In the genomic region with DNA sequence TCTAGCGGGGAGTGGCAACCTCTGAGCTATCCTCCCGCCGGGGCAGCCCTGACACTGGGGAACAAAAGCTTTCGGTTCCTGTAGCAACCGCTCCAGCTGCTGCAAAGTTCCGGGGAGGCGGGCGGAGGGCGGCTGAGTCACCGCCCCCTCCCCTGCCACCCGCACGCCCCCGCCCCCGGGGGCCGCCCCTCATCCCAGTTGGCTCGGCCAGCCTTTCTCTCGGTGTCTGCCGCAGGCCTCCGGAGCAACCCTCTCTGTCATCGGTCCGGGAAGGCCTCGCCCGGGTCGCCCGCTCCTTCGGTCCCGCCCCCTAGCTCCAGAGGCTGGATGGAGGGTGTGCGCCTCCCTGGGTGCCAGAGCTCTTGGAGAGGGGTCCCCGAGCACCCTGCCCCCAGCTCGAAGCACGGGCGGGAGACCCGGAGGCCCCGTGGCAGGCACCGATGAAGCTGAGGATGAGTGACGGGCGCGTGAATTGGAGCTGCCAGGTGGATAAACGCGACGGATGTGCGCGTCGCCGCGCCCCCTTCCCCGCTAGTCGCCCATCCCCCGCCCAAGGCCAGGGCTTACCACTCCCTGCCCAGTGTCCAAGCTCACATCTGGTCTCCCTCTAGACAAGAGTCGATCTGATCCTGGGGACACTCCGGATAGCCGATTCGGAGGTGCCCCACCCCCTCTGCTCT, we compare ENCODE assay signal across 9 mouse cellular contexts. TPM values are rescaled to one million over a fixed set of nuclear protein-coding genes. Genes with fewer than 3 reads are reported as not detected.
DNase-seq lines count a peak whose midpoint lies in the region; ATAC-seq and TF ChIP-seq lines count a peak whose summit lies in the region.
"Had no signal": no experiment of that assay in that cellular context is flagged by ENCODE, and none has a peak within 500 bp of the region (broad histone marks: within the 10 kb centered on the region; RNA-seq: fewer than 3 reads in every experiment).

No protein-coding gene starts in this region.

- H3K4me1 ChIP-seq in kidney, embryonic 14.5 days (ENCODE audit: control insufficient read depth, insufficient read depth, low read length), result peaks cover 38% of the 10 kb centered on the region
- peaks cover 37% of the 10 kb centered on the region for H3K4me1 ChIP-seq in intestine, embryonic 15.5 days (replicated peaks)
- H3K4me1 ChIP-seq in lung, postnatal 0 days (ENCODE audit: insufficient read depth, low read depth, low read length), result peaks cover 16% of the 10 kb centered on the region; the same call in 1 of the 2 replicates

- peak overlapping the region; percentile 50 for H3K9ac ChIP-seq in kidney, embryonic 14.5 days (ENCODE audit: low read depth, low read length)
- peak overlapping the region; percentile 49 for H3K9ac ChIP-seq in intestine, embryonic 15.5 days
- no peak overlapping the region for H3K9ac ChIP-seq in lung, postnatal 0 days (replicated peaks; ENCODE audit: low read depth)

- H3K4me3 ChIP-seq in kidney, embryonic 14.5 days (ENCODE audit: low read length), result peak overlapping the region; percentile 48
- H3K4me3 ChIP-seq in intestine, embryonic 15.5 days (replicated peaks), result peak overlapping the region; percentile 49
- H3K4me3 ChIP-seq in lung, postnatal 0 days (ENCODE audit: low read depth, low read length), result peak overlapping the region; percentile 48

- no peak overlapping the region for H3K27ac ChIP-seq in kidney, embryonic 14.5 days (ENCODE audit: low read depth, low read length)
- H3K27ac ChIP-seq in intestine, embryonic 15.5 days, result no peak overlapping the region
- no peak overlapping the region for H3K27ac ChIP-seq in lung, postnatal 0 days (ENCODE audit: low read length)

- WGBS in kidney, embryonic 14.5 days, result under 1% methylated on average over 53 of the region's 53 CpGs
- under 1% methylated on average over 53 of the region's 53 CpGs for WGBS in intestine, embryonic 15.5 days
- 1% methylated on average over 42 of the region's 53 CpGs for WGBS in lung, postnatal 0 days

- H3K36me3 ChIP-seq in kidney, embryonic 14.5 days (ENCODE audit: control insufficient read depth, insufficient read depth, low read length), result peaks cover 3% of the 10 kb centered on the region; the same call in 1 of the 2 replicates
- H3K36me3 ChIP-seq in intestine, embryonic 15.5 days, result no peaks in the 10 kb centered on the region
- H3K36me3 ChIP-seq in lung, postnatal 0 days (ENCODE audit: insufficient read depth, low read length), result no peaks in the 10 kb centered on the region

- TF ChIP-seq EP300 in lung, postnatal 0 days (IDR thresholded peaks at IDR 0.05), result no peak

- no peak for DNase-seq in kidney, adult 8-10 months
- DNase-seq in adrenal gland, postnatal 25 days, result peak; percentile 82
- peak; percentile 62 for DNase-seq in lung, postnatal 0 days (ENCODE audit: low spot score)
- peak; percentile 74 for DNase-seq in retina, embryonic 14.5 days (ENCODE audit: low spot score)

- no peak for TF ChIP-seq CTCF in lung, postnatal 0 days (IDR thresholded peaks at IDR 0.05)

- peaks cover 38% of the 10 kb centered on the region for H3K27me3 ChIP-seq in kidney, embryonic 14.5 days (ENCODE audit: control insufficient read depth, insufficient read depth, low read length)
- peaks cover 46% of the 10 kb centered on the region for H3K27me3 ChIP-seq in intestine, embryonic 15.5 days (replicated peaks)
- H3K27me3 ChIP-seq in lung, postnatal 0 days (replicated peaks; ENCODE audit: insufficient read depth, low read length), result peaks cover 34% of the 10 kb centered on the region
- H3K27me3 ChIP-seq: Patski had no signal

- H3K4me2 ChIP-seq in kidney, embryonic 14.5 days (replicated peaks; ENCODE audit: low read depth, low read length), result peak overlapping the region; percentile 80
- peak overlapping the region; percentile 94 for H3K4me2 ChIP-seq in intestine, embryonic 15.5 days (replicated peaks)
- peak overlapping the region; percentile 80 for H3K4me2 ChIP-seq in lung, postnatal 0 days (replicated peaks; ENCODE audit: low read depth, low read length)

- no peaks in the 10 kb centered on the region for H3K9me3 ChIP-seq in kidney, embryonic 14.5 days (ENCODE audit: control insufficient read depth, low read length)
- no peaks in the 10 kb centered on the region for H3K9me3 ChIP-seq in intestine, embryonic 15.5 days
- no peaks in the 10 kb centered on the region for H3K9me3 ChIP-seq in lung, postnatal 0 days (ENCODE audit: low read length)

- peak; percentile 15; the same call in 1 of the 2 replicates for ATAC-seq in kidney, embryonic 14.5 days (ENCODE audit: low FRiP score, low TSS enrichment)
- peak; percentile 64 for ATAC-seq in granulocyte monocyte progenitor cell, adult 5-6 weeks (replicated peaks; ENCODE audit: poor library complexity, severe bottlenecking)
- ATAC-seq in intestine, embryonic 15.5 days, result peak; percentile 60
- peak; percentile 47 for ATAC-seq in lung, postnatal 0 days
- ATAC-seq in erythroid progenitor cell, adult 5-6 weeks (replicated peaks; ENCODE audit: low FRiP score, poor library complexity, severe bottlenecking), result no peak
- ATAC-seq: Patski had no signal

RNA-seq across cellular contexts. Expression of a gene that starts 3.3 kb away (rescaled TPM):
- 2.6 and 3.3 TPM in 2 replicates for polyA plus RNA-seq in kidney, embryonic 14.5 days (2014; fragmentation: Nextera tagmentation; extraction: Ambion mirVana)
- total RNA-seq in adrenal gland, postnatal 25 days (2021), result 22.7 and 29.8 TPM in 2 replicates
- not detected in 2 replicates for total RNA-seq in granulocyte monocyte progenitor cell, adult 5-6 weeks (2014; fragmentation: Nextera tagmentation)
- 0.13 TPM in 1 of 2 replicates, not detected in the other for total RNA-seq in granulocyte monocyte progenitor cell, adult 5-6 weeks (2017)
- 2.2 and 2.6 TPM in 2 replicates for polyA plus RNA-seq in intestine, embryonic 15.5 days (2015; fragmentation: Nextera tagmentation; extraction: Ambion mirVana)
- 0.21 and 0.33 TPM in 2 replicates for polyA plus RNA-seq in lung, postnatal 0 days (2015; fragmentation: Nextera tagmentation; extraction: Ambion mirVana)
- not detected in 2 replicates for total RNA-seq in erythroid progenitor cell, adult 5-6 weeks (2015; ENCODE audit: low replicate concordance)
- not detected in 2 replicates for total RNA-seq in erythroid progenitor cell, adult 5-6 weeks (2017; ENCODE audit: low replicate concordance)

RNA-seq across cellular contexts. Expression of a gene that starts 58.9 kb away (rescaled TPM):
- polyA plus RNA-seq in kidney, embryonic 14.5 days (2014; fragmentation: Nextera tagmentation; extraction: Ambion mirVana), result not detected in 2 replicates
- total RNA-seq in adrenal gland, postnatal 25 days (2021), result 0.86 and 3.4 TPM in 2 replicates
- 1.4 TPM in 1 of 2 replicates, not detected in the other for total RNA-seq in granulocyte monocyte progenitor cell, adult 5-6 weeks (2014; fragmentation: Nextera tagmentation)
- total RNA-seq in granulocyte monocyte progenitor cell, adult 5-6 weeks (2017), result not detected in 2 replicates
- 0.09 TPM in 1 of 2 replicates, not detected in the other for polyA plus RNA-seq in intestine, embryonic 15.5 days (2015; fragmentation: Nextera tagmentation; extraction: Ambion mirVana)
- polyA plus RNA-seq in lung, postnatal 0 days (2015; fragmentation: Nextera tagmentation; extraction: Ambion mirVana), result not detected in 2 replicates
- 0.36 TPM in 1 of 2 replicates, not detected in the other for total RNA-seq in erythroid progenitor cell, adult 5-6 weeks (2015; ENCODE audit: low replicate concordance)
- total RNA-seq in erythroid progenitor cell, adult 5-6 weeks (2017; ENCODE audit: low replicate concordance), result not detected in 2 replicates

RNA-seq across cellular contexts. Expression of a gene that starts 59.7 kb away (rescaled TPM):
- 27.6 and 28.1 TPM in 2 replicates for polyA plus RNA-seq in kidney, embryonic 14.5 days (2014; fragmentation: Nextera tagmentation; extraction: Ambion mirVana)
- 14.1 and 14.8 TPM in 2 replicates for total RNA-seq in adrenal gland, postnatal 25 days (2021)
- 0.21 TPM in 1 of 2 replicates, not detected in the other for total RNA-seq in granulocyte monocyte progenitor cell, adult 5-6 weeks (2014; fragmentation: Nextera tagmentation)
- 0.52 and 1.9 TPM in 2 replicates for total RNA-seq in granulocyte monocyte progenitor cell, adult 5-6 weeks (2017)
- polyA plus RNA-seq in intestine, embryonic 15.5 days (2015; fragmentation: Nextera tagmentation; extraction: Ambion mirVana), result 60.0 and 63.0 TPM in 2 replicates
- polyA plus RNA-seq in lung, postnatal 0 days (2015; fragmentation: Nextera tagmentation; extraction: Ambion mirVana), result 26.2 and 30.1 TPM in 2 replicates
- 5.8 TPM in 1 of 2 replicates, not detected in the other for total RNA-seq in erythroid progenitor cell, adult 5-6 weeks (2015; ENCODE audit: low replicate concordance)
- not detected in 2 replicates for total RNA-seq in erythroid progenitor cell, adult 5-6 weeks (2017; ENCODE audit: low replicate concordance)

Comparison
In these comparisons a context has a peak if more than half of its experiments do, and no peak if none do; other contexts are left out.
1. DNase-seq: peak in adrenal gland, postnatal 25 days (single experiment), lung, postnatal 0 days (single experiment) and retina, embryonic 14.5 days (single experiment); none in kidney, adult 8-10 months (0 of 2).
2. RNA of a gene that starts 3.3 kb away (total RNA-seq): 22.7 to 29.8 TPM in adrenal gland, postnatal 25 days; 0.13 TPM in granulocyte monocyte progenitor cell, adult 5-6 weeks and not detected in erythroid progenitor cell, adult 5-6 weeks; every median in the first group is over 10 times any median in the second.
3. Peak in every context shown above with its lines, with median percentiles within 50 percentile points of each other: H3K4me2 ChIP-seq and H3K4me3 ChIP-seq.